Mouse (Mus musculus) adrenal gland, postnatal 36 days (tissue): ENCODE measurements around the gene Dlgap4. TPM values are rescaled to one million over a fixed set of nuclear protein-coding genes. Genes with fewer than 3 reads are reported as not detected.

Source experiments
- DNase-seq, 2 experiments: peaks; one replicate each; pipeline ENCODE4 v3.0.0; 2021; ENCODE audit warnings: mixed read lengths in 1 of 2
- long read RNA-seq, 2 experiments: library from polyadenylated mRNA; stranded (forward); transcript quantifications; one replicate each; pipeline ENCODE4 v2.0.0; 2021; ENCODE audit warnings: borderline sequencing depth in 2 of 2
- total RNA-seq, 2 experiments: library from RNA; stranded (reverse); gene quantifications; 2 replicates each; pipeline ENCODE4 v1.2.3; 2021

The Dlgap4 gene
- 10 to 100 TPM; 45.4 to 47.3 TPM for total RNA-seq
- long read RNA-seq, experiment 1, full-length matches to known transcripts = 17 of 29 reads
- long read RNA-seq, experiment 1, partial matches to known transcripts = 2 of 29 reads
- long read RNA-seq, experiment 1, other reads (novel, unspliced or antisense) = 10 of 29 reads
- long read RNA-seq, experiment 2, full-length matches to known transcripts = 10 of 17 reads
- long read RNA-seq, experiment 2, partial matches to known transcripts = 1 of 17 reads
- long read RNA-seq, experiment 2, other reads (novel, unspliced or antisense) = 6 of 17 reads

DNA sequence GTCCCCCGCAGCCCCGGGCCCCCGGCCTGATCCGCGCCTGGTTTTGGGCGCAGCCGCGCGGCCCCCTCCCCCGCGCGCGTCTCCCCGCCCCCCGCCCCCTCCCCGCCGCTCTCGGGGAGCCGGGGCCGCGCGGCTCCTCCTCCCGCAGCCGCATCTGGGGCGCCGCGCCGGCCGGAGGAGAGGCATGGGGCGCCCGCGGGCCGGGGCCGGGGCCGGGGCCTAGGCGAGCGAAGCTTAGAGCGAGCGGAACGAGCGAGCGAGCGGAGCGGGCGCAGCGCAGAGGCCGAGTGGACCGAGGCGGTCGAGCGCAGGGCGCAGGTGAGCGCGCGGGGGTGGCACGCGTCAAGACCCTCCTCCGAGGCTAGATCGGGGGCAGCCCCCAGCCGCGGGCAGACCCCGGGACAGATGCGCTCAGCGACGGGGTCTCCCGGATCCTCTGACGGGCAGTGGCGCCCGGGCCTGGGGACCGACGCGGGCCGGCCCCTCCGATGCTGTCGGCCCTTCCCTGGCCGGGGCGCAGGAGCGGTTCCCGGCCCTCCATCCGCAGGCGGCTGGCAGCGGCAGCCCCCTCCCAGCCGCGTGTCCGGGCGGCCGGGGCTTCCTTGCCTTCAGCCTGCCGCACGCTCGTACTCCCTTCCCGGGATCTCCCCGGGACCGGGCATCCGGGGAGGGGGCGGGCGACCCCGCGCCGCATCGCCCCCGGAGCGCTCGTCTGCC is at the start of gene Dlgap4:
Gene Dlgap4 (plus strand): TSS at position 165 of the 717 bp plus-strand sequence.
- DNase-seq = peak; percentile 56 to 67

- peak; percentile 44 to 49 for DNase-seq
These were observed 47.0 kb upstream of the Dlgap4 start for GRCm38 (mm10) chr2:156566512-156566911.

DNA sequence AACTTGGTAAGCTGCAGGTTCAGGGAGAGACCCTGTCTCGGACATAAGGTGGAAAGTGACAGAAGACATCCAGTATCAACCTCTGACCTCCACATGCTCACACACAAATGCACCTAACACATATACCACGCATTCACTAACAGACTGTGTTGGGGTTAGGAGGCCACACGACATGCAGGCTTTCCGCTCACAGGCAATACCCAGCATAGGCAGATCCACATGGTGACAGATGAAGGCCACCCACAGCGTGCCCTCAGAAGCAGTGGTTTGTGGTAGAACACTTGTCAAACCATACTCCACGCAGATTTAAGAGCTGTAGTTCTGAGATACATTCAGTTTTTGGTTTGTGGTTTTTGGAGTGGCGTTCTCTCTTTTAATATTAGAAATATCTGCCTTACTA is 44.9 kb upstream of the Dlgap4 start:
- DNase-seq = peak in 1 of 2 experiments; percentile 38

- peak; percentile 61 to 68 for DNase-seq
These were observed 44.2 kb upstream of the Dlgap4 start for GRCm38 (mm10) chr2:156569261-156569660.

DNA sequence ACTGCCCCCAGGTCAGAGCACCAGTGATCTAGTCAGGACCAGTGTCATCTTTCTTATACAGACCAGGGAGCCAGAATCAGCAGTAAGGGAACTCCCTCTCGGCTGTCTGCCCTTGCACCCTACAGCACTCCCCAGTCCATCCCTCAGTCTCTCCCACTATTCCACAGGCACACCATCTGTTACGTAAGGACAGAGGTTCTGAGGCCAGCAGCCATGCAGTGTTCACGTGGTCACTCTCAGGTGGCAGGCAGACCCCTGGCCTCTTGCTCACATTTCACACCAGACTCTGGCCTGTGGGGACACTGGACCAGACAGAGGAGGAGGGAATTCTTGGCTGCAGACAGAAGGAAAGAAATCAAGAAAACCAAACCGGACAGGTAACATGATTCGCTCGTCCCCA is 42.0 kb upstream of the Dlgap4 start:
- no peak for DNase-seq

GRCm38 (mm10) chr2:156576850-156577587 is 36.5 kb upstream of the Dlgap4 start:
- DNase-seq = no peak

DNA sequence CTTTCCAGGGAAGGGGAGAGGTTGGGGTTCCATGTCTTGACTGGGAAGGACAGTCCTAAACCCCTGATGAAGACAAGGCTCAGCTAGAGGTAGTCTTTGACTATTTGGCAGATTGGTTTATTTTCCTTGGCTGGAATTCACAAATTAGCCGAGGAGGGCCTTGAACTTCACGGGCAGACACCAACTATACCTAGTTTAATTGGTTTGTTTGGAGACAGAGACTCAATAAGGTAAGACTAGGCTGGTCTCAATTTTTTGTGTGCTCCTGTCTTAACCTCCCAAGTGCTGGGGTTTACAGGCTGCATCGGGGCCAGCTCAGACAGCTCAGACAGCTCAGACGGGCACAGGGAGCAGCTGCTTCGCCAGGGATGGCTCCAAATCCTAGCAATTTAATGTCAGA is 33.0 kb upstream of the Dlgap4 start:
- DNase-seq = no peak

- DNase-seq = peak; percentile 42 to 58
These were observed 32.3 kb upstream of the Dlgap4 start for GRCm38 (mm10) chr2:156581244-156581643.

DNA sequence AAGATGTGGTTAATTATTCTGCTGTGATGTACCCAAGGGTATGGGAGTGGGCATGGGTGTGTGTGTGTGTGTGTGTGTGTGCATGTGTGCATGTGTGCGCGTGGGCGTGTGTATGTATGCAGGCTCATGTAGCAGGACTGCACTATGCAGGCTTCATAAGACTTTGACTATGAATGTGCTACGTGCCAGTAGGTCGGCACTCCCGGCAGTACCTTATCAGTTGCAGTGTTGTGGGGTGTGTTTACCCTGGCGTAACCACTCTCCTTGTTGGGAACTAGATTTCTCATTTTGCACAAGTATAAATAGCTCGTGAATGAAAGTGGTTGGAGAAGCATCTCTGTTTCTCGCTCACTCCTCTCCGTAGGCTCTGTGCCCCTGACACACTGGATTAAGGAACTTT is 30.6 kb upstream of the Dlgap4 start:
- no peak for DNase-seq

GRCm38 (mm10) chr2:156584154-156584796 is 29.2 kb upstream of the Dlgap4 start:
- peak; percentile 37 to 51 for DNase-seq

DNA sequence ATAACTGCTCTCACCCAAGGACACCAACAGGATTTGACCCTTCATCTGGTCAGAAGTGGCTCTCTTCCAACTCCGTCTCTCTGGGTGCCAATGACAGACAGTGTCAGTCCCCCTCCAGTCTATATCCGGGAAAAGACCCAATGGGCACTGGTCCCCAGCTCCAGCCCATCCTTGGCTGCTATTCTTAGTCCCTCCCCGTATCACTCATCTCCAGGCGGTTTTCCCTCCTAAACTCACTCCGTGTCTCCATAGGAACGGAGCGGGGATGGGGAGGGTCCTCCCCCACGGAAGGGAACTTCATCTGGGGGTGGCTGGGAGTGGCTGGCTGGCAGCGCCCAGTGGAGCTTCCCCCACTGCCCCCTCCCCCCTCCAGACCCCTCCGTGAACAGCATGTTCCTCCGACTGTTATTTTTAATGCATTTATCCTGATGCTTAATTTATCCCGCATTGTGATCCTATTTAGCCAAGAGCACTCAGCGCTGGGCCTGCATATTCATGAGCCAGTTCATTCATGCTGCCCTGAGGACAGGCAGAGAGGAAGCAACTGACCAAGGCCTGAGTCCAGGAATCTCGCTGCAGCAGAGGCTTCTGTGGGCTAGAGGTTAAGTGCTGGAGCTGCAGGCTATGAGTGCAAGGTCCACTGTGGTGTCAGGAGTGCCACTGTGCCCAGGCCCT is 28.6 kb upstream of the Dlgap4 start:
- DNase-seq = no peak

- no peak for DNase-seq
These were observed 24.0 kb upstream of the Dlgap4 start for GRCm38 (mm10) chr2:156589481-156589880.

- DNase-seq = no peak
These were observed 18.5 kb upstream of the Dlgap4 start for GRCm38 (mm10) chr2:156594987-156595490.

DNA sequence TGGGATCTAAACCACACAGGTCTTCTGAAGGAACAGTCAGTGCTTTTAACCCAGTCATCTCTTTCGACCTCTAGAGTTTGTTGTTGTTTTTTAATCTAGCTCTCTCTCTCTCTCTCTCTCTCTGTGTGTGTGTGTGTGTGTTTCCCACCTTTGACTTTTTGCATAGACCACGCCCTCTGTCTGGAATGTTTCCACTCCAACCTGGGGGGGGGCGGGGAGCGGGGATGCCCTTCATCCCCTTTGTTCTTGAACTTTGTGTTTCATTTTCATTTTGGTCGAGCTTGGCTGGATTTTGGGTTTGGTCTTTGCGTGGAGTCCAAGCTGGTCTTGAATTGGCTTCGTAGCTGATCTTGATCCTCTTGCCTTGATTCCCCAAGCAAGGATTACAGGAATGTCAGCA is 10.9 kb upstream of the Dlgap4 start:
- no peak for DNase-seq

DNA sequence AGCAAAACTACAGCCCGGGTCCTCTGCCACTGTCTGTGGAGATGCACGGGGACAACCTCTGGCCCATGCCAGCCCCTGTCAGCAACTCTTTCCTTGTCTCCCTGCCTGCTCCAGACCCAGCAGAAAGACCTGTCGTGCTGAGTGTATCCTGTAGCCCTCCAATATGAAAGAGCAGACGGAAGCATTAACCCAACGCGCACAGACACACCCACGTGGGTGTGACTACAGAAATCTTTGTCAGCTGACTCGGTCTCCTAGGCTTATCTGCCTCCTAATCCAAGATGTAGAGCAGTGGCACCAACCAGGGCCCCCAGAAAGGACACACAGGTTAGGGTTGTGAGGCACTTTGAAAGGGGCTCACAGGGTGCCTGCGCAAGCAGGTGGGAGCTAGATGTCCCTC is 9.8 kb upstream of the Dlgap4 start:
- DNase-seq = no peak

GRCm38 (mm10) chr2:156605144-156605543 is 8.4 kb upstream of the Dlgap4 start:
- DNase-seq = no peak

GRCm38 (mm10) chr2:156605971-156606370 is 7.5 kb upstream of the Dlgap4 start:
- peak; percentile 74 to 77 for DNase-seq

DNA sequence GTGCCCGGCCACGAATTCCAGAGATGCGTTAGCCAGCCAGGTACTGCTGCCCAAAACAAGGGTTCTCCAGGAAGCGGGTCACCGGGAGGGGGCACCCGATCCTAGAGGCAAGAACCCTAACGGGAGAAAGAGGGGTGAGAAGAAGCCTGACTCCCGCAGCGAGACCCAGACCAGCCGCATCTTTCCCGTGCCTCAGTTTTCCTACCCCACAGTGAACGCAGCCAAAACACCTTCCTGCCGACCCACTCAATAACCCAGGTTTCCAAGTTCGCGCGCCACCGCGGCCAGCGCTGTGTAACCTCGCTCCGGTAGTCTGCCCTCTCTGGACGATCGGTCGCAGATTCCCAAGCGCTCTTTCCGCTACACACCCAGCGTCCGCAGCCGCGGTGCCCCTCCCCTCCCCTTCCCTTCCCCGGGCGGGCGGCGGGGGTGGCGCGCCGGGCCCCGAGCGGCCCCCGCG is 394 bp upstream of the Dlgap4 start:
- peak; percentile 76 to 86 for DNase-seq

GRCm38 (mm10) chr2:156614258-156614556 is 702 bp downstream of the Dlgap4 start:
- no peak for DNase-seq

DNA sequence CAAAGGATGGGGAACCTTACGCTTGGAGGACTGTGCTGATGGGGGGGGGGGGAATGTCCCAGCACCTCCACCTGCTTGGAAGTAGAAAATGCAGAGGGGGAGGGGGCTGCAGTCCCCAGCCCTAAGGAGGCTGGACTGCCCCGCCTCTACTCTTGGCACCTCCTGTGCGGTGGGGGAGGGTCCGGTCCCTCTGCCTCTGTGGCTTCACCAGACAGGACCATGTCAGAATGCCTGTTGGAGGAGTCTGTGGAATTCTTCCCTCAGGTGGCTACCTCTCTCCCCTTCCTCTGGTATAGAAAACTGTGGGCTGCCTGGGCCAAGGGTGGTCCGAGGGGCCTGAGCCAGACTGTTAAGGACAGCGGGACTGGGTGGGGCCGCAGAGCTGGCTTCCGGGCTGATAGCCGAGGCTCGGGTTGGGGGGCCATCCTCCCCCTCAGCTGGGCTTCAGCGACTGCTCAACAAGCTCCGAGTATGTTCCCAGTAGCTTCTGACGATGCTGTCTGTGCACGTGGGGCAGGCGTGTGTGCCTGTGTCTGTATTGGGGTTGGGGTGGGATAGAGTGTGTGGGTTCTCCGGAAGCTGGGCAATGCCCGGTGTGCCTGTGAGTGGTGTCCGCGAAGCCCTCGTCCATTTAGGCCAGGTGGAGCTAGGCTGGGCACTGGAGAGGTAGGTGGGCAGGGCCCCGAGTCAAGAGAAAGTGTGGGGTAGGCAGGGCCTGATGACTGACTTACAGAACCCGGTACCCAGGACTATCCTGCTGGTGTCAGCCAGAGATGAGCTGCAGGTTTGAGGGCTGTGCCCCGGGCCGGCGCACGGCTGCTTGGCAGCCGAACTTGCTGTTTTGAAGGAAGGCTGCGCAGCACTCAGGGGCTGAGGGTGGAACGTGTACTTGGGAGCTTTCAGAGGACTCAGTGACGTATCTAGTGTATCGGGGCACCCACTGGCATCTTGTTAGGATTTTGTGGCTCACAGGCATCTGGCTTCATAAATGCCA is 1.5 kb downstream of the Dlgap4 start:
- DNase-seq = no peak
